Mouse (Mus musculus) 416B (cell line): ENCODE measurements at regions not wholly inside any gene's neighbourhood (a gene's known extent, or its start where the extent isn't known, plus 50 kb on each side); places are given as distances from the start of the nearest gene placed in this dataset.
A peak's percentile ranks its signal among the peaks of the same experiment; 100 is the strongest.

ENCODE experiments used
- DNase-seq: peaks from one replicate; pipeline ENCODE4 v3.0.0; 2011; ENCODE audit warnings: low read depth

GRCm38 (mm10) chrX:132506990-132507389 lies 1181.8 kb downstream of the Pcdh19 start:
- peak; percentile 8 for DNase-seq
